Mouse (Mus musculus) liver, adult 2 months (tissue): ENCODE results near the gene Dvl2. TPM values are rescaled to one million over a fixed set of nuclear protein-coding genes. Genes with fewer than 3 reads are reported as not detected.

ENCODE experiments used
- DNase-seq: peaks from one replicate; pipeline ENCODE4 v3.0.0-alpha.2; 2011; ENCODE audit warnings: low read depth, low spot score; ENCODE audit errors: extremely low read depth
- H3K27ac ChIP-seq: fragments of 200-500 bp; replicated peaks from 2 replicates; pipeline ENCODE4 v1.5.1; 2012; ENCODE audit warnings: low read depth, mild to moderate bottlenecking, control low read depth, inconsistent platforms, low read length; ENCODE audit not compliant: insufficient read depth
- H3K27me3 ChIP-seq: fragments of 200-500 bp; 2 replicates; pipeline ENCODE4 v1.6.1; 2012; ENCODE audit warnings: mild to moderate bottlenecking, moderate library complexity, low read length, inconsistent platforms; ENCODE audit not compliant: control insufficient read depth, insufficient read depth
- H3K36me3 ChIP-seq: fragments of 200-500 bp; 2 replicates; pipeline ENCODE4 v1.6.1; 2012; ENCODE audit warnings: low read length, inconsistent platforms; ENCODE audit not compliant: control insufficient read depth, insufficient read depth
- H3K4me1 ChIP-seq: fragments of 200-500 bp; 2 replicates; pipeline ENCODE4 v1.6.1; 2011; ENCODE audit warnings: low read length; ENCODE audit not compliant: control insufficient read depth, insufficient read depth
- H3K4me3 ChIP-seq: fragments of 200-500 bp; 2 replicates; pipeline ENCODE4 v1.5.1; 2011; ENCODE audit warnings: low read depth, mild to moderate bottlenecking, control low read depth, low read length, moderate library complexity; ENCODE audit not compliant: insufficient read depth
- H3K79me2 ChIP-seq: fragments of 200-500 bp; 2 replicates; pipeline ENCODE4 v1.6.1; 2012; ENCODE audit warnings: inconsistent platforms, mild to moderate bottlenecking, low read length, moderate library complexity; ENCODE audit not compliant: control insufficient read depth, insufficient read depth
- H3K9ac ChIP-seq: fragments of 200-500 bp; 2 replicates; pipeline ENCODE4 v1.6.1; 2012; ENCODE audit warnings: low read depth, mild to moderate bottlenecking, control low read depth, inconsistent platforms, low read length
- CTCF ChIP-seq: fragments of 200-500 bp; IDR thresholded peaks from 2 replicates; pipeline ENCODE4 v1.5.1; 2011; ENCODE audit warnings: low read depth, low read length, control low read depth
- POLR2A ChIP-seq: fragments of 200-500 bp; IDR thresholded peaks from 2 replicates; pipeline ENCODE4 v1.6.1; 2011; ENCODE audit warnings: low read length, control low read depth; ENCODE audit not compliant: insufficient read depth; ENCODE audit errors: extremely low read depth
- WGBS: fragments of 180-500 bp; shearing (Covaris S2); methylation state at CpG from one replicate; pipeline ENCODE4 v1.1.7; 2018; 5-methylcytosine and 5-hydroxymethylcytosine counted together
- polyA plus RNA-seq: library from polyadenylated mRNA; depleted of rRNA; stranded (reverse); fragments of >200 nt; gene quantifications from 2 replicates; pipeline ENCODE4 v1.2.3, GENCODE M21; 2012
- total RNA-seq: library from RNA; depleted of rRNA; stranded (reverse); fragments of >200 nt; gene quantifications from 2 replicates; pipeline ENCODE4 v1.2.3, GENCODE M21; 2014

The Dvl2 gene
- total and polyA plus RNA-seq, 2 experiments, result 2.8 to 4.5 TPM

- H3K4me1 ChIP-seq, result peaks cover 8% of the 10 kb centered on the region
- WGBS, result 12% methylated on average over 22 of the region's 25 CpGs
- TF ChIP-seq POLR2A (no peak), CTCF (no peak)
- peak overlapping the region; percentile 50 for H3K4me3 ChIP-seq
- H3K27me3 ChIP-seq, result no peaks in the 10 kb centered on the region
- no peak overlapping the region for H3K27ac ChIP-seq
- H3K36me3 ChIP-seq, result peaks cover 9% of the 10 kb centered on the region; the same call in 1 of the 2 replicates
- peaks cover 15% of the 10 kb centered on the region; the same call in 1 of the 2 replicates for H3K79me2 ChIP-seq
- no peak for DNase-seq
- peak overlapping the region; percentile 53 for H3K9ac ChIP-seq
Measured at GRCm38 (mm10) chr11:70018131-70018990, 18.0 kb downstream of the Dvl2 start.

GRCm38 (mm10) chr11:70019495-70020021, 19.2 kb downstream of the Dvl2 start:
- DNase-seq, result no peak
- Histone ChIP-seq H3K4me1 (no peaks in the 10 kb centered on the region), H3K4me3 (no peak overlapping the region), H3K27me3 (no peaks in the 10 kb centered on the region), H3K9ac (no peak overlapping the region), H3K79me2 (peaks cover 4% of the 10 kb centered on the region; the same call in 1 of the 2 replicates), H3K27ac (no peak overlapping the region), H3K36me3 (no peaks in the 10 kb centered on the region)
- TF ChIP-seq CTCF (no peak), POLR2A (no peak)
- WGBS, result 81% methylated on average over 2 of the region's 2 CpGs

GRCm38 (mm10) chr11:70020022-70020631, 19.7 kb downstream of the Dvl2 start:
- DNase-seq, result no peak
- no peaks in the 10 kb centered on the region for H3K79me2 ChIP-seq
- H3K27ac ChIP-seq, result no peak overlapping the region
- TF ChIP-seq CTCF, result no peak
- TF ChIP-seq POLR2A, result no peak
- no peaks in the 10 kb centered on the region for H3K4me1 ChIP-seq
- no peaks in the 10 kb centered on the region for H3K36me3 ChIP-seq
- H3K27me3 ChIP-seq, result no peaks in the 10 kb centered on the region
- no peak overlapping the region for H3K9ac ChIP-seq
- no peak overlapping the region for H3K4me3 ChIP-seq
- WGBS, result 44% methylated on average over 8 of the region's 8 CpGs

GRCm38 (mm10) chr11:70020731-70021263, 20.4 kb downstream of the Dvl2 start:
- TF ChIP-seq CTCF (peak; percentile 76), POLR2A (no peak)
- H3K4me3 ChIP-seq, result peak overlapping the region; percentile 87
- H3K9ac ChIP-seq, result peak overlapping the region; percentile 49
- H3K27me3 ChIP-seq, result no peaks in the 10 kb centered on the region
- no peaks in the 10 kb centered on the region for H3K79me2 ChIP-seq
- DNase-seq, result peak; percentile 87
- H3K36me3 ChIP-seq, result no peaks in the 10 kb centered on the region
- peak overlapping the region; percentile 33; the same call in 1 of the 2 replicates for H3K27ac ChIP-seq
- under 1% methylated on average over 8 of the region's 8 CpGs for WGBS
- no peaks in the 10 kb centered on the region for H3K4me1 ChIP-seq

- 3% methylated on average over 39 of the region's 40 CpGs for WGBS
- Histone ChIP-seq H3K79me2 (no peaks in the 10 kb centered on the region), H3K27me3 (no peaks in the 10 kb centered on the region), H3K4me1 (no peaks in the 10 kb centered on the region), H3K36me3 (no peaks in the 10 kb centered on the region), H3K4me3 (peak overlapping the region; percentile 87), H3K27ac (peak overlapping the region; percentile 33; the same call in 1 of the 2 replicates), H3K9ac (peak overlapping the region; percentile 49)
- peak; percentile 90 for DNase-seq
- no peak for TF ChIP-seq CTCF
- no peak for TF ChIP-seq POLR2A
Measured at GRCm38 (mm10) chr11:70021264-70022132, 21.1 kb downstream of the Dvl2 start.
